29 mouse cellular contexts compared by ENCODE assay signal in the genomic region with DNA sequence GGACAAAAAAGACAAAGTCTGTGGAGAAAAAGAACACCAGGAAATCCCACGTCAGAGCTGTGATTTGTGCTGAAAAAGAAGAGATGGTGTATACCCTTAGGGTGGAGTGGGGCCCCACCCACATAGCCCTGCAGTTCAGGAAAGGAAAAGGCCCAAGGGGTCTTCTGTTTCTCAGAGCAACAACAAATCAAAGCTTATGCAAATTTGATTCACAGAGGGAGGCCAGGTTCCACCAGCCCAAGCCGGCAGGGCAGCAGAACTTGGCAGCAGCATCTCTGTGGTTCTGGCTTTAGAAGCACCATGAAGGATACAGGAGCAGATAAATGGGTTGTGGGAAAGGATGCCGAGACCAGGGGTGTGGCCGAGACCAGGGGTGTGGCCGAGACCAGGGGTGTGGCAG. TPM values are rescaled to one million over a fixed set of nuclear protein-coding genes. Genes with fewer than 3 reads are reported as not detected.
A peak's percentile ranks its signal among the peaks of the same experiment; 100 is the strongest.
DNase-seq lines count a peak whose midpoint lies in the region; ATAC-seq and TF ChIP-seq lines count a peak whose summit lies in the region.
"Had no signal": no experiment of that assay in that cellular context is flagged by ENCODE, and none has a peak within 500 bp of the region (broad histone marks: within the 10 kb centered on the region; RNA-seq: fewer than 3 reads in every experiment).

No protein-coding gene starts in this region.

- ATAC-seq in embryonic facial prominence, embryonic 13.5 days (ENCODE audit: insufficient number of reproducible peaks, insufficient read depth, low FRiP score, low TSS enrichment, low read depth), result no peak
- ATAC-seq: CD4-positive, CD25-positive, alpha-beta regulatory T cell, adult 4 months; forebrain, embryonic 13.5 days; forebrain, embryonic 15.5 days; forebrain, postnatal 0 days; Patski had no signal

- in situ Hi-C loops in ES-E14 (cut with MboI; ENCODE audit: low sequenced_read_pairs in 2 of 2, unreplicated experiment in 2 of 2), result no loop called here

- H3K4me3 ChIP-seq in embryonic facial prominence, embryonic 13.5 days, result no peak overlapping the region
- H3K4me3 ChIP-seq in embryonic facial prominence, embryonic 10.5 days, result no peak overlapping the region
- H3K4me3 ChIP-seq in ES-Bruce4 (ENCODE audit: low read depth, low read length) (no peak overlapping the region), ES-E14 (ENCODE audit: insufficient read depth in 1 of 2, low read depth in 1 of 2, low read length in 2 of 2, poor library complexity in 1 of 2, severe bottlenecking in 1 of 2) (no peak overlapping the region)
- no peak overlapping the region for H3K4me3 ChIP-seq in forebrain, embryonic 10.5 days
- H3K4me3 ChIP-seq: embryonic facial prominence, embryonic 12.5 days; embryonic facial prominence, embryonic 15.5 days; erythroblast, embryonic 14.5 days; forebrain, embryonic 13.5 days; forebrain, embryonic 15.5 days had no signal

- DNase-seq in embryonic facial prominence, embryonic 10.5 days (ENCODE audit: low spot score), result no peak
- DNase-seq in ES-E14 (ENCODE audit: low read depth, low spot score) (peak; percentile 56), ZHBTc4 (ENCODE audit: low read depth, low spot score) (peak; percentile 87)
- DNase-seq in forebrain, embryonic 10.5 days (ENCODE audit: extremely low spot score, low spot score), result no peak
- no peak for DNase-seq in Muller cell, postnatal 12 days (ENCODE audit: inconsistent ontology term)
- DNase-seq: adrenal gland, adult 2 months; adrenal gland, postnatal 10 days; adrenal gland, postnatal 25 days; B cell, adult 2 months; cerebellum, adult 11 months; cerebellum, adult 18-20 months; cerebellum, adult 8-10 months; cerebellum, adult 9-11 months; cerebellum, postnatal 14 days; cerebellum, postnatal 36 days; embryo, embryonic 11 days; forebrain, postnatal 0 days had no signal

- peaks cover 5% of the 10 kb centered on the region; the same call in 1 of the 2 replicates for H3K4me1 ChIP-seq in embryonic facial prominence, embryonic 13.5 days
- H3K4me1 ChIP-seq in embryonic facial prominence, embryonic 10.5 days, result 0 out of 2 replicates have a peak, but pooled peaks cover 3% of the 10 kb centered on the region
- H3K4me1 ChIP-seq in ES-Bruce4 (ENCODE audit: control insufficient read depth, insufficient read depth, low read length), result peaks cover 4% of the 10 kb centered on the region
- peaks cover 2 to 12% of the 10 kb centered on the region in 2 experiments; a peak in 2 of 4 replicates for H3K4me1 ChIP-seq in ES-E14 (ENCODE audit: control insufficient read depth in 2 of 2, insufficient read depth in 2 of 2, low read length in 2 of 2, poor library complexity in 1 of 2)
- peaks cover 6% of the 10 kb centered on the region for H3K4me1 ChIP-seq in forebrain, embryonic 10.5 days
- H3K4me1 ChIP-seq: embryonic facial prominence, embryonic 12.5 days; embryonic facial prominence, embryonic 15.5 days; forebrain, embryonic 15.5 days had no signal

- H3K27ac ChIP-seq in embryonic facial prominence, embryonic 13.5 days, result no peak overlapping the region
- no peak overlapping the region for H3K27ac ChIP-seq in embryonic facial prominence, embryonic 10.5 days (replicated peaks)
- no peak overlapping the region for H3K27ac ChIP-seq in ES-Bruce4 (ENCODE audit: insufficient read depth, low read length)
- no peak overlapping the region for H3K27ac ChIP-seq in ES-E14 (ENCODE audit: insufficient read depth, low read depth, low read length, poor library complexity, severe bottlenecking)
- no peak overlapping the region for H3K27ac ChIP-seq in forebrain, embryonic 10.5 days
- H3K27ac ChIP-seq: embryonic facial prominence, embryonic 12.5 days; embryonic facial prominence, embryonic 15.5 days; forebrain, embryonic 13.5 days; forebrain, embryonic 15.5 days had no signal

- H3K4me2 ChIP-seq in embryonic facial prominence, embryonic 13.5 days, result no peak overlapping the region
- H3K4me2 ChIP-seq: embryonic facial prominence, embryonic 12.5 days; embryonic facial prominence, embryonic 15.5 days; forebrain, embryonic 13.5 days; forebrain, embryonic 15.5 days had no signal

- 26% methylated on average over 5 of the region's 5 CpGs for WGBS in embryonic facial prominence, embryonic 13.5 days
- WGBS in embryonic facial prominence, embryonic 10.5 days, result 26% methylated on average over 5 of the region's 5 CpGs
- 36% methylated on average over 5 of the region's 5 CpGs for WGBS in forebrain, embryonic 10.5 days

- no peaks in the 10 kb centered on the region for H3K27me3 ChIP-seq in embryonic facial prominence, embryonic 13.5 days
- 0 out of 2 replicates have a peak, but pooled peaks cover 5% of the 10 kb centered on the region for H3K27me3 ChIP-seq in embryonic facial prominence, embryonic 10.5 days (replicated peaks; ENCODE audit: low read depth, poor library complexity, severe bottlenecking)
- no peaks in the 10 kb centered on the region for H3K27me3 ChIP-seq in ES-Bruce4 (ENCODE audit: control insufficient read depth, insufficient read depth, low read length, poor library complexity, severe bottlenecking)
- 0 out of 2 replicates have a peak, but pooled peaks cover 3% of the 10 kb centered on the region for H3K27me3 ChIP-seq in forebrain, embryonic 10.5 days (ENCODE audit: poor library complexity, severe bottlenecking)
- H3K27me3 ChIP-seq: embryonic facial prominence, embryonic 12.5 days; embryonic facial prominence, embryonic 15.5 days; forebrain, embryonic 13.5 days; forebrain, embryonic 15.5 days had no signal

- no peaks in the 10 kb centered on the region for H3K9me3 ChIP-seq in embryonic facial prominence, embryonic 13.5 days
- H3K9me3 ChIP-seq in embryonic facial prominence, embryonic 10.5 days, result no peaks in the 10 kb centered on the region
- H3K9me3 ChIP-seq in ES-Bruce4 (replicated peaks; ENCODE audit: control insufficient read depth, insufficient read depth, low read length, poor library complexity, severe bottlenecking) (no peaks in the 10 kb centered on the region), ES-E14 (ENCODE audit: control insufficient read depth, insufficient read depth, low read depth, low read length) (no peaks in the 10 kb centered on the region)
- no peaks in the 10 kb centered on the region for H3K9me3 ChIP-seq in forebrain, embryonic 10.5 days
- H3K9me3 ChIP-seq: embryonic facial prominence, embryonic 12.5 days; embryonic facial prominence, embryonic 15.5 days; forebrain, embryonic 13.5 days; forebrain, embryonic 15.5 days had no signal

- no peaks in the 10 kb centered on the region for H3K36me3 ChIP-seq in embryonic facial prominence, embryonic 13.5 days
- no peaks in the 10 kb centered on the region for H3K36me3 ChIP-seq in embryonic facial prominence, embryonic 10.5 days (replicated peaks)
- H3K36me3 ChIP-seq in ES-Bruce4 (ENCODE audit: control insufficient read depth, insufficient read depth, low read length, poor library complexity, severe bottlenecking), result no peaks in the 10 kb centered on the region
- H3K36me3 ChIP-seq in ES-E14 (ENCODE audit: control insufficient read depth, insufficient read depth, low read length, poor library complexity, severe bottlenecking), result no peaks in the 10 kb centered on the region
- H3K36me3 ChIP-seq in forebrain, embryonic 10.5 days (replicated peaks), result no peaks in the 10 kb centered on the region
- H3K36me3 ChIP-seq: embryonic facial prominence, embryonic 12.5 days; embryonic facial prominence, embryonic 15.5 days; forebrain, embryonic 15.5 days had no signal

- TF ChIP-seq POLR2A in ES-Bruce4 (IDR thresholded peaks at IDR 0.05; ENCODE audit: insufficient read depth, low read length), result no peak

- H3K9ac ChIP-seq in embryonic facial prominence, embryonic 13.5 days, result 0 out of 2 replicates have a peak overlapping the region, but pooled peaks have one; percentile 16
- H3K9ac ChIP-seq in ES-Bruce4 (ENCODE audit: low read depth, poor library complexity, severe bottlenecking) (no peak overlapping the region), ES-E14 (ENCODE audit: insufficient read depth, low read depth, low read length, poor library complexity, severe bottlenecking) (no peak overlapping the region)
- H3K9ac ChIP-seq: embryonic facial prominence, embryonic 12.5 days; embryonic facial prominence, embryonic 15.5 days; forebrain, embryonic 13.5 days; forebrain, embryonic 15.5 days; forebrain, postnatal 0 days had no signal

- peak; percentile 53; the same call in 1 of the 2 replicates for TF ChIP-seq EP300 in ES-Bruce4 (IDR thresholded peaks at IDR 0.05; ENCODE audit: insufficient read depth, low read depth, low read length)

- no peak for TF ChIP-seq CTCF in ES-Bruce4 (IDR thresholded peaks at IDR 0.05; ENCODE audit: low read depth, low read length)

TF ChIP-seq in ES-E14, 5 proteins besides CTCF, POLR2A, EP300 and RAD21:
- TF ChIP-seq ZC3H11A (IDR thresholded peaks at IDR 0.05; ENCODE audit: borderline replicate concordance, low read depth, low read length), result no peak
- no peak for TF ChIP-seq HCFC1 (IDR thresholded peaks at IDR 0.05; ENCODE audit: borderline replicate concordance, insufficient read depth, low read length)
- TF ChIP-seq CHD2 (IDR thresholded peaks at IDR 0.05; ENCODE audit: low read depth, low read length), result no peak
- no peak for TF ChIP-seq MAFK (IDR thresholded peaks at IDR 0.05; ENCODE audit: insufficient read depth, low read depth, low read length)
- TF ChIP-seq ZNF384 (IDR thresholded peaks at IDR 0.05; ENCODE audit: low read depth, low read length), result no peak

RNA-seq across cellular contexts. Expression of a gene that starts 22.8 kb away (rescaled TPM):
- 0.07 TPM in 1 of 2 replicates, not detected in the other for polyA plus RNA-seq in embryonic facial prominence, embryonic 13.5 days (2015; fragmentation: Nextera tagmentation; extraction: Ambion mirVana)
- polyA plus RNA-seq in embryonic facial prominence, embryonic 10.5 days (2016; fragmentation: Nextera tagmentation; extraction: Ambion mirVana), result 1.9 and 2.1 TPM in 2 replicates
- polyA plus RNA-seq in ES-Bruce4 (2011; ENCODE audit: insufficient read depth, insufficient read length, low read depth, missing spikeins), result not detected in 2 replicates
- total RNA-seq in ES-E14 (2012; rRNA removed), result 0.16 and 0.85 TPM in 2 replicates
- polyA plus RNA-seq in forebrain, embryonic 10.5 days (2016; fragmentation: Nextera tagmentation; extraction: Ambion mirVana), result 1.0 and 4.4 TPM in 2 replicates
- total RNA-seq: adrenal gland, adult 2 months; adrenal gland, postnatal 10 days; adrenal gland, postnatal 25 days; common myeloid progenitor, adult 5-6 weeks; forebrain, postnatal 0 days; MEL had no signal
- polyA plus RNA-seq: CD4-positive, CD25-positive, alpha-beta regulatory T cell, adult 4 months; erythroblast, embryonic 14.5 days; forebrain, embryonic 13.5 days; forebrain, embryonic 15.5 days; Patski had no signal

RNA-seq across cellular contexts. Expression of a gene that starts 32.2 kb away (rescaled TPM):
- 3.8 and 4.2 TPM in 2 replicates for polyA plus RNA-seq in embryonic facial prominence, embryonic 13.5 days (2015; fragmentation: Nextera tagmentation; extraction: Ambion mirVana)
- polyA plus RNA-seq in embryonic facial prominence, embryonic 10.5 days (2016; fragmentation: Nextera tagmentation; extraction: Ambion mirVana), result 8.8 and 9.4 TPM in 2 replicates
- polyA plus RNA-seq in ES-Bruce4 (2011; ENCODE audit: insufficient read depth, insufficient read length, low read depth, missing spikeins), result 3.8 and 4.3 TPM in 2 replicates
- total RNA-seq in ES-E14 (2012; rRNA removed), result 4.5 and 8.5 TPM in 2 replicates
- polyA plus RNA-seq in forebrain, embryonic 10.5 days (2016; fragmentation: Nextera tagmentation; extraction: Ambion mirVana), result 15.5 and 19.1 TPM in 2 replicates
- total RNA-seq: CH12.LX; common myeloid progenitor, adult 5-6 weeks; MEL had no signal
- polyA plus RNA-seq: CD4-positive, CD25-positive, alpha-beta regulatory T cell, adult 4 months; erythroblast, embryonic 14.5 days had no signal

RNA-seq across cellular contexts. Expression of a gene that starts 44.8 kb away (rescaled TPM):
- polyA plus RNA-seq in embryonic facial prominence, embryonic 13.5 days (2015; fragmentation: Nextera tagmentation; extraction: Ambion mirVana), result 0.60 and 1.6 TPM in 2 replicates
- 0.43 and 0.47 TPM in 2 replicates for polyA plus RNA-seq in embryonic facial prominence, embryonic 10.5 days (2016; fragmentation: Nextera tagmentation; extraction: Ambion mirVana)
- not detected in 2 replicates for polyA plus RNA-seq in ES-Bruce4 (2011; ENCODE audit: insufficient read depth, insufficient read length, low read depth, missing spikeins)
- 0.32 and 0.36 TPM in 2 replicates for total RNA-seq in ES-E14 (2012; rRNA removed)
- 0.48 and 0.73 TPM in 2 replicates for polyA plus RNA-seq in forebrain, embryonic 10.5 days (2016; fragmentation: Nextera tagmentation; extraction: Ambion mirVana)
- total RNA-seq: common myeloid progenitor, adult 5-6 weeks; forebrain, postnatal 0 days had no signal

Comparison
In these comparisons a context has a peak if more than half of its experiments do, and no peak if none do; other contexts are left out.
1. DNase-seq: peak in ES-E14 (single experiment) and ZHBTc4 (single experiment); none in embryonic facial prominence, embryonic 10.5 days (single experiment), forebrain, embryonic 10.5 days (single experiment) and Muller cell, postnatal 12 days (single experiment).